Mouse (Mus musculus) lung, postnatal 0 days (tissue): ENCODE results near the gene Psmd9. TPM values are rescaled to one million over a fixed set of nuclear protein-coding genes. Genes with fewer than 3 reads are reported as not detected.

Experiments used
- ATAC-seq: fragments of 200-750 bp; cut with Nextera tagmentation; 2 replicates; pipeline ENCODE4 v1.8.0; 2017; ENCODE audit warnings: moderate library complexity
- DNase-seq: peaks from one replicate; pipeline ENCODE4 v3.0.0-alpha.2; 2016; ENCODE audit warnings: low spot score
- H3K27ac ChIP-seq: fragments of 300-500 bp; sonication (generic); 2 replicates; pipeline ENCODE4 v1.5.1; 2014; ENCODE audit warnings: antibody characterized with exemption, mild to moderate bottlenecking, low read length, mixed read lengths
- H3K27me3 ChIP-seq: fragments of 300-500 bp; sonication (generic); replicated peaks from 2 replicates; pipeline ENCODE4 v1.6.1; 2014; ENCODE audit warnings: low read length, mixed read lengths; ENCODE audit not compliant: insufficient read depth
- H3K36me3 ChIP-seq: fragments of 300-500 bp; sonication (generic); 2 replicates; pipeline ENCODE4 v1.6.1; 2014; ENCODE audit warnings: low read length, mixed read lengths; ENCODE audit not compliant: insufficient read depth
- H3K4me1 ChIP-seq: fragments of 300-500 bp; sonication (generic); 2 replicates; pipeline ENCODE4 v1.6.1; 2014; ENCODE audit warnings: antibody characterized with exemption, low read depth, low read length, mixed read lengths; ENCODE audit not compliant: insufficient read depth
- H3K4me2 ChIP-seq: fragments of 300-500 bp; sonication (generic); replicated peaks from 2 replicates; pipeline ENCODE4 v1.6.1; 2014; ENCODE audit warnings: low read depth, mild to moderate bottlenecking, low read length, moderate library complexity, mixed read lengths
- H3K4me3 ChIP-seq: fragments of 300-500 bp; sonication (generic); 2 replicates; pipeline ENCODE4 v1.5.1; 2014; ENCODE audit warnings: low read depth, low read length
- H3K9ac ChIP-seq: fragments of 300-500 bp; sonication (generic); replicated peaks from 2 replicates; pipeline ENCODE4 v1.6.1; 2014; ENCODE audit warnings: low read depth, mild to moderate bottlenecking
- H3K9me3 ChIP-seq: fragments of 300-500 bp; sonication (generic); 2 replicates; pipeline ENCODE4 v1.6.1; 2016; ENCODE audit warnings: low read length, mixed read lengths
- CTCF ChIP-seq: IDR thresholded peaks from 2 replicates; pipeline ENCODE4 v1.5.1; 2016; ENCODE audit warnings: antibody characterized with exemption, mild to moderate bottlenecking
- EP300 ChIP-seq: IDR thresholded peaks from 2 replicates; pipeline ENCODE4 v1.6.1; 2016; ENCODE audit warnings: antibody characterized with exemption, mild to moderate bottlenecking, control low read depth
- WGBS: fragments of 180-500 bp; shearing (Covaris S2); extraction: QIAGEN DNeasy Blood & Tissue Kit; methylation state at CpG from one replicate; pipeline ENCODE4 v1.1.7; 2014; 5-methylcytosine and 5-hydroxymethylcytosine counted together
- polyA plus RNA-seq: library from polyadenylated mRNA; unstranded; fragments of >200 nt; fragmentation: Nextera tagmentation; extraction: Ambion mirVana; gene quantifications from 2 replicates; pipeline ENCODE4 v1.2.1, GENCODE M21; 2015

Gene Psmd9
- polyA plus RNA-seq, 1 experiment from 2014 or later = 62.0 TPM

- H3K4me3 ChIP-seq = no peak overlapping the region
- no peaks in the 10 kb centered on the region for H3K4me1 ChIP-seq
- no peak overlapping the region for H3K27ac ChIP-seq
- WGBS = 93% methylated on average over 9 of the region's 9 CpGs
- H3K36me3 ChIP-seq = peaks cover 13% of the 10 kb centered on the region; the same call in 1 of the 2 replicates
- DNase-seq = no peak
- no peaks in the 10 kb centered on the region for H3K27me3 ChIP-seq
- ATAC-seq = no peak
- TF ChIP-seq CTCF (no peak), EP300 (no peak)
- no peak overlapping the region for H3K9ac ChIP-seq
- H3K4me2 ChIP-seq = no peak overlapping the region
- no peaks in the 10 kb centered on the region for H3K9me3 ChIP-seq
These were observed 67.2 kb downstream of the Psmd9 start for GRCm38 (mm10) chr5:123236426-123236825.

DNA sequence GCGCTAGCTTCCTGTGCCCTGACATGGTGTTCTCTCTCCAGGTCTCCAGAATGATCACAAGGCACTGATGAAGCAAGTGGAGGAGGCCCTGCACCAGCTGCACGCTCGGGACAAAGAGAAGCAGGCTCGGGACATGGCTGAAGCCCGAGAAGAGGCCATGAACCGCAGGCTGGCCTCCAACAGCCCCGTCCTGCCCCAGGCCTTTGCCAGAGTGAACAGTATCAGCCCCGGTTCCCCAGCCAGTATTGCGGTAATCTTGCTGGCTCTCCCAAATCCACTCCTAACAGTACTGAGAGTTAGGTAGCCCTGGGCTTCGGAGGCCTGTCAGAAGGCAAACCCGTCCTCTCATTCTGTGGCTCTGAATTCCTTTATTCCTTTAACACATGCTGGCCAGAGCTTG lies 70.3 kb downstream of the Psmd9 start:
- Histone ChIP-seq H3K4me3 (no peak overlapping the region), H3K9me3 (no peaks in the 10 kb centered on the region), H3K9ac (no peak overlapping the region), H3K4me2 (no peak overlapping the region), H3K36me3 (peaks cover 20% of the 10 kb centered on the region; the same call in 1 of the 2 replicates), H3K4me1 (no peaks in the 10 kb centered on the region), H3K27ac (no peak overlapping the region), H3K27me3 (no peaks in the 10 kb centered on the region)
- 94% methylated on average over 11 of the region's 11 CpGs for WGBS
- TF ChIP-seq EP300 (no peak), CTCF (no peak)
- no peak for ATAC-seq
- no peak for DNase-seq

GRCm38 (mm10) chr5:123245518-123245917 lies 76.3 kb downstream of the Psmd9 start:
- Histone ChIP-seq H3K27me3 (no peaks in the 10 kb centered on the region), H3K9me3 (no peaks in the 10 kb centered on the region), H3K36me3 (0 out of 2 replicates have a peak, but pooled peaks cover 7% of the 10 kb centered on the region), H3K27ac (no peak overlapping the region), H3K4me3 (no peak overlapping the region), H3K4me1 (no peaks in the 10 kb centered on the region), H3K9ac (no peak overlapping the region), H3K4me2 (no peak overlapping the region)
- peak; percentile 61 for ATAC-seq
- 33% methylated on average over 4 of the region's 4 CpGs for WGBS
- no peak for TF ChIP-seq EP300
- peak; percentile 76 for TF ChIP-seq CTCF
- DNase-seq = peak; percentile 74

GRCm38 (mm10) chr5:123251390-123251789 lies 82.2 kb downstream of the Psmd9 start:
- no peak for ATAC-seq
- TF ChIP-seq CTCF = no peak
- no peak for TF ChIP-seq EP300
- Histone ChIP-seq H3K9me3 (no peaks in the 10 kb centered on the region), H3K4me3 (no peak overlapping the region), H3K9ac (no peak overlapping the region), H3K4me1 (no peaks in the 10 kb centered on the region), H3K27me3 (no peaks in the 10 kb centered on the region), H3K27ac (no peak overlapping the region), H3K4me2 (no peak overlapping the region), H3K36me3 (no peaks in the 10 kb centered on the region)
- DNase-seq = no peak
- 59% methylated on average over 8 of the region's 8 CpGs for WGBS

DNA sequence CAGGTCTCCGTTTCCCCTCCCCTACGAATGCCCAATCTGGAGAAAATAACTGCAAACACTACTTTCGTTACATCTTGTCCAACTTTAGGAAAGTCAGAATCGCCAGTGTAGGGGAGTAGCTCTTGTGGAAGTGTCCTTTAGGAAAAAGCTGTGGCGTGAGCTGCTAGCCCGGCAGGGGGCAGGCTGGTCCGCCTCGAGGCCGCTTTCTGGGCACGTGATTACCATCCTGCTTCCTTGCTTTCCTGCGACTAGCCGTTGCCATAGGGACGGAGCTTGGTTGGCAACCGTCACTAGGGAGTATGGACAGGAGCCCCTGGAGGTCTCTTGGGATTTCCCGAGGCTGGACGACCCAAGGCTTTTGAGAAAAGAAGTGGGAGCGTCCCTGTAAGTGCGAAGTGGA lies 82.6 kb downstream of the Psmd9 start, which contains the start of gene Wdr66:
TSS of gene Wdr66 (plus strand) at position 269 of the 400 bp plus-strand sequence.
- DNase-seq = peak; percentile 93
- TF ChIP-seq EP300 (no peak), CTCF (peak; percentile 91)
- Histone ChIP-seq H3K9me3 (no peaks in the 10 kb centered on the region), H3K4me3 (no peak within 1 kb of the TSS), H3K27me3 (no peaks in the 10 kb centered on the region), H3K27ac (no peak within 1 kb of the TSS), H3K9ac (no peak within 1 kb of the TSS), H3K4me2 (peak within 1 kb of the TSS; percentile 32), H3K36me3 (no peaks in the 10 kb centered on the region), H3K4me1 (no peaks in the 10 kb centered on the region)
- under 1% methylated on average over 18 of the region's 18 CpGs for WGBS
- peak; percentile 94 for ATAC-seq

DNA sequence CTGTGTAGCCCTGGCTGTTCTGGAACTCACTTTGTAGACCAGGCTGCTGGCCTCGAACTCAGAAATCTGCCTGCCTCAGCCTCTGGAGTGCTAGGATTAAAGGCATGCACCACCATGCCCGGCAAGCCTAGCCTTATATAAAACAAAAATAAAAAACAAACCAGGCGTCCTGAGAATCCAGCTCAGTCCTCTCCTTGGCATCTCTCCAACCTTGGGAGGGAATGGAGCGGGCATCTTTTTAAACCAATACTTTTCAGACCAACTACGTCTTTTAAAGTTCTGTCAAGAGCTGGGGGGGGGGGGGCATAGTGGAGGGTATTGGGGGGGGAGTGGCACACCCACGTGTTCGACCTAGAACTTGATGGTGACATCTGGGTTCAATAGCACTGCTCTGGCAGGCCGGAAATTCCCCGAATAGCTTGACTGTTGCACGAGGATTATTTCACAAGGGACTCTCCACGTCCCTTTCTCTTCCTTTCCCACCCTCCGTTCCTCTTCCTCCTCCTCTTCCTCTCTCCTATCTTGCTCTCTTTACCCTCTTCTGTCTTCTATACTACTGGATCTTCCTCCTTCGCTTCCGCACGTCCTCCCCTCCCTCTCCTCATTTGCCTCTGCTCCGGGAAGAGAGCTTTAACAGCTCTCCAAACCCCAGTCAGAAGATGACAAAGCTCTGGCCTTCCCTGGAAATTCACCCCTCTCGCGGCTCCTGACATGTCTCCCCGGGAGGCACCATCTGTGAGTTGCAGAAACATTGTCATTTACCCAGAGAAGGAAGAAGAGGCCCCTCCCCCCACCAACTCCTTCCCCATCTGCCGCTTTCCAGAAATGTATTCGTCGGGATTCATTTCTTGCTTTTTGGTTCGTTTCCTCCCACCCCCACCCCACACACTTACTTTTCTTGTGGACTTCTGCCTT lies 87.9 kb downstream of the Psmd9 start:
- ATAC-seq (peak; percentile 76), DNase-seq (peak; percentile 76)
- H3K36me3 ChIP-seq = no peaks in the 10 kb centered on the region

More for the DNA sequence above, 87.9 kb downstream of the Psmd9 start:
- H3K4me3 ChIP-seq = 0 out of 2 replicates have a peak overlapping the region, but pooled peaks have one; percentile 10
- WGBS = 18% methylated on average over 21 of the region's 23 CpGs
- 0 out of 2 replicates have a peak, but pooled peaks have one; percentile 15 for TF ChIP-seq EP300
- TF ChIP-seq CTCF = no peak
- peak overlapping the region; percentile 36 for H3K4me2 ChIP-seq
- peak overlapping the region; percentile 71 for H3K27ac ChIP-seq
- H3K27me3 ChIP-seq = no peaks in the 10 kb centered on the region
- H3K4me1 ChIP-seq = no peaks in the 10 kb centered on the region
- H3K9ac ChIP-seq = no peak overlapping the region
- H3K9me3 ChIP-seq = no peaks in the 10 kb centered on the region
